Mouse (Mus musculus) CH12.LX (cell line): Measurements from ENCODE around the gene Gm20388. TPM values are rescaled to one million over a fixed set of nuclear protein-coding genes. Genes with fewer than 3 reads are reported as not detected.

Source experiments
- DNase-seq: peaks from one replicate; pipeline ENCODE4 v3.0.0-alpha.2; 2013; ENCODE audit errors: extremely low read depth
- H3K27ac ChIP-seq: 2 replicates; pipeline ENCODE4 v1.5.1; 2012; ENCODE audit warnings: low read depth, mild to moderate bottlenecking, control low read depth, moderate library complexity; ENCODE audit not compliant: insufficient read depth
- H3K27me3 ChIP-seq: replicated peaks from 2 replicates; pipeline ENCODE3; 2012; ENCODE audit warnings: inconsistent platforms
- H3K36me3 ChIP-seq, 2 experiments: replicated peaks in 1 of 2; 2 replicates each; pipeline versions ENCODE3 to v1.6.1; 2012; ENCODE audit warnings: inconsistent platforms in 1 of 2, low read length in 1 of 2, mild to moderate bottlenecking in 1 of 2, mixed read lengths in 1 of 2, moderate library complexity in 1 of 2; ENCODE audit not compliant: control insufficient read depth in 1 of 2, insufficient read depth in 1 of 2
- H3K4me1 ChIP-seq, 2 experiments: 2 replicates each; pipeline ENCODE4 v1.6.1; 2012; ENCODE audit warnings: inconsistent platforms in 1 of 2, moderate library complexity in 1 of 2; ENCODE audit not compliant: insufficient read depth in 2 of 2, control insufficient read depth in 1 of 2
- H3K4me2 ChIP-seq: 2 replicates; pipeline ENCODE4 v1.6.1; 2012; ENCODE audit warnings: low read depth, mild to moderate bottlenecking, control low read depth; ENCODE audit not compliant: poor library complexity, insufficient read depth, severe bottlenecking
- H3K4me3 ChIP-seq, 3 experiments: fragments of 150-350 bp in 1 of 3; sonication (generic) in 1 of 3; replicated peaks in 1 of 3; 2 replicates each; pipeline versions ENCODE3 to v1.5.1; 2011 to 2012; ENCODE audit warnings: low read depth in 2 of 3, low read length in 2 of 3, mild to moderate bottlenecking in 2 of 3, moderate library complexity in 2 of 3, control low read depth in 1 of 3, improper control_type of control experiment in 1 of 3, inconsistent platforms in 1 of 3, mixed read lengths in 1 of 3; ENCODE audit not compliant: poor library complexity in 1 of 3
- H3K79me2 ChIP-seq: replicated peaks from 2 replicates; pipeline ENCODE4 v1.6.1; 2012; ENCODE audit warnings: mild to moderate bottlenecking, moderate library complexity; ENCODE audit not compliant: control insufficient read depth, poor library complexity, insufficient read depth, severe bottlenecking; ENCODE audit errors: extremely low read depth
- H3K9ac ChIP-seq: 2 replicates; pipeline ENCODE4 v1.6.1; 2012; ENCODE audit warnings: low read depth, mild to moderate bottlenecking, control low read depth, moderate library complexity; ENCODE audit not compliant: insufficient read depth
- H3K9me3 ChIP-seq: replicated peaks from 2 replicates; pipeline ENCODE3; 2012; ENCODE audit warnings: low read length, inconsistent platforms, mixed read lengths
- BHLHE40 ChIP-seq: IDR thresholded peaks from 2 replicates; pipeline ENCODE4 v1.6.1; 2011; ENCODE audit warnings: mild to moderate bottlenecking, low read depth, low read length, improper control_type of control experiment
- CTCF ChIP-seq, 2 experiments: IDR thresholded peaks in 1 of 2; conservative IDR thresholded peaks in 1 of 2; 2 replicates each; pipeline ENCODE4 v1.5.1; 2011 to 2012; ENCODE audit warnings: low read depth in 2 of 2, low read length in 2 of 2, improper control_type of control experiment in 1 of 2, inconsistent platforms in 1 of 2, mild to moderate bottlenecking in 1 of 2, moderate library complexity in 1 of 2
- EP300 ChIP-seq: IDR thresholded peaks from 2 replicates; pipeline ENCODE4 v1.6.1; 2011; ENCODE audit warnings: low read length, improper control_type of control experiment
- ETS1 ChIP-seq: conservative IDR thresholded peaks from 2 replicates; pipeline ENCODE4 v1.6.1; 2012; ENCODE audit warnings: low read depth, mild to moderate bottlenecking, inconsistent platforms, low read length, improper control_type of control experiment, moderate library complexity
- IRF4 ChIP-seq: IDR thresholded peaks from 2 replicates; pipeline ENCODE4 v1.6.1; 2014; ENCODE audit warnings: low read depth, mild to moderate bottlenecking, inconsistent platforms, low read length, improper control_type of control experiment
- JUN ChIP-seq: IDR thresholded peaks from 2 replicates; pipeline ENCODE4 v1.6.1; 2011; ENCODE audit warnings: low read depth, mild to moderate bottlenecking, low read length, improper control_type of control experiment, moderate library complexity; ENCODE audit not compliant: insufficient read depth
- MAX ChIP-seq: IDR thresholded peaks from 2 replicates; pipeline ENCODE4 v1.6.1; 2011; ENCODE audit warnings: low read length, improper control_type of control experiment
- MAZ ChIP-seq: IDR thresholded peaks from 2 replicates; pipeline ENCODE4 v1.6.1; 2012; ENCODE audit warnings: low read depth, mild to moderate bottlenecking, inconsistent platforms, low read length, improper control_type of control experiment, moderate library complexity
- MEF2A ChIP-seq: IDR thresholded peaks from 2 replicates; pipeline ENCODE4 v1.6.1; 2014; ENCODE audit warnings: low read depth, mild to moderate bottlenecking, inconsistent platforms, low read length, improper control_type of control experiment, borderline replicate concordance
- MYC ChIP-seq: IDR thresholded peaks from 2 replicates; pipeline ENCODE4 v1.6.1; 2011; ENCODE audit warnings: low read depth, mild to moderate bottlenecking, improper control_type of control experiment, low read length
- PAX5 ChIP-seq: IDR thresholded peaks from 2 replicates; pipeline ENCODE4 v1.6.1; 2012; ENCODE audit warnings: low read length, inconsistent platforms, mixed read lengths
- POLR2A ChIP-seq: IDR thresholded peaks from 2 replicates; pipeline ENCODE4 v1.6.1; 2011; ENCODE audit warnings: low read depth, mild to moderate bottlenecking, improper control_type of control experiment, low read length
- RCOR1 ChIP-seq: conservative IDR thresholded peaks from 2 replicates; pipeline ENCODE4 v1.6.1; 2012; ENCODE audit warnings: low read depth, mild to moderate bottlenecking, inconsistent platforms, low read length, improper control_type of control experiment
- TBP ChIP-seq: conservative IDR thresholded peaks from 2 replicates; pipeline ENCODE4 v1.6.1; 2011; ENCODE audit warnings: low read depth, low read length, improper control_type of control experiment
- TCF12 ChIP-seq: IDR thresholded peaks from 2 replicates; pipeline ENCODE4 v1.6.1; 2014; ENCODE audit warnings: low read depth, mild to moderate bottlenecking, inconsistent platforms, low read length, improper control_type of control experiment
- UBTF ChIP-seq: IDR thresholded peaks from 2 replicates; pipeline ENCODE4 v1.6.1; 2012; ENCODE audit warnings: low read depth, mild to moderate bottlenecking, inconsistent platforms, low read length, improper control_type of control experiment, moderate library complexity
- USF2 ChIP-seq: conservative IDR thresholded peaks from 2 replicates; pipeline ENCODE4 v1.6.1; 2011; ENCODE audit warnings: low read depth, low read length, improper control_type of control experiment
- ZMIZ1 ChIP-seq: IDR thresholded peaks from 2 replicates; pipeline ENCODE4 v1.6.1; 2012; ENCODE audit warnings: low read depth, mild to moderate bottlenecking, inconsistent platforms, low read length, improper control_type of control experiment
- dilution Hi-C: fragments of 300-500 bp; cut with MboI; formaldehyde crosslinking; loops from 2 replicates; pipeline ENCODE4 v1.14.3; 2020; ENCODE audit warnings: low sequenced_read_pairs; ENCODE audit not compliant: extremely low pct_unique_long_range_greater_than_20kb, extremely low pct_ligation_motif_present
- in situ Hi-C: fragments of 300-500 bp; cut with MboI; formaldehyde crosslinking; loops from 3 replicates; pipeline ENCODE4 v1.14.3; 2019; ENCODE audit warnings: low sequenced_read_pairs, low pct_ligation_motif_present, low pct_unique_long_range_greater_than_20kb, mixed read lengths
- polyA plus RNA-seq: library from polyadenylated mRNA; unstranded; fragments of >175 nt; gene quantifications from 2 replicates; pipeline ENCODE4 v1.2.1, GENCODE M21; 2012; ENCODE audit warnings: low read depth; ENCODE audit not compliant: insufficient read length
- total RNA-seq, 2 experiments: library from RNA; depleted of rRNA; stranded (reverse); fragments of 300-350 nt in 1 of 2; fragments of >200 nt in 1 of 2; gene quantifications; 2 replicates each; pipeline ENCODE4 v1.2.3; 2012 to 2014

Gene Gm20388
- total and polyA plus RNA-seq, 3 experiments: 14.8 to 26.3 (median 22.2) TPM

GRCm38 (mm10) chr8:121083936-121084209, 1173.2 kb downstream of the Gm20388 start:
- Histone ChIP-seq H3K79me2 (no peaks in the 10 kb centered on the region), H3K9me3 (peaks cover 29% of the 10 kb centered on the region), H3K4me1 (no peaks in the 10 kb centered on the region), H3K27ac (no peak overlapping the region), H3K9ac (no peak overlapping the region), H3K27me3 (peaks cover 66% of the 10 kb centered on the region), H3K36me3 (no peaks in the 10 kb centered on the region), H3K4me2 (no peak overlapping the region), H3K4me3 (no peak overlapping the region)
- TF ChIP-seq EP300: no peak
- TF ChIP-seq POLR2A: no peak
- TF ChIP-seq PAX5: no peak
- no peak for DNase-seq
- in situ Hi-C loops: no loop called here
- dilution Hi-C loops: no loop called here

- in situ Hi-C loops: no loop called here
- dilution Hi-C loops: no loop called here
- H3K4me1 ChIP-seq: no peaks in the 10 kb centered on the region
- no peak within 1 kb of the TSS for H3K27ac ChIP-seq
- TF ChIP-seq JUN (no peak), CTCF (conservative IDR thresholded peaks at IDR 0.05 in 1 of 2, IDR thresholded peaks at IDR 0.05 in 1 of 2; ENCODE audit: low read depth in 2 of 2, low read length in 2 of 2) (no peak), USF2 (no peak), PAX5 (no peak), MEF2A (no peak), TCF12 (no peak), UBTF (no peak), ETS1 (no peak), RCOR1 (no peak), BHLHE40 (no peak), MAX (no peak), IRF4 (no peak), MAZ (no peak), ZMIZ1 (no peak), POLR2A (no peak), TBP (no peak), MYC (no peak)
- TF ChIP-seq, all 38 proteins: peak for 0
- Histone ChIP-seq H3K4me2 (no peak within 1 kb of the TSS), H3K36me3 (no peaks in the 10 kb centered on the region), H3K27me3 (peaks cover 66% of the 10 kb centered on the region), H3K4me3 (no peak within 1 kb of the TSS), H3K79me2 (no peaks in the 10 kb centered on the region), H3K9me3 (peaks cover 29% of the 10 kb centered on the region), H3K9ac (no peak within 1 kb of the TSS)
- DNase-seq: no peak
Measured at GRCm38 (mm10) chr8:121084210-121084951, 1173.7 kb downstream of the Gm20388 start, which contains the start of gene Foxf1. Gene Foxf1, plus strand, starts transcription at chr8:121084386.
